Mouse (Mus musculus) stomach, postnatal 0 days (tissue): Measurements from ENCODE around the gene Stx2. TPM values are rescaled to one million over a fixed set of nuclear protein-coding genes. Genes with fewer than 3 reads are reported as not detected.

ENCODE experiments used
- ATAC-seq: fragments of 200-750 bp; cut with Nextera tagmentation; 2 replicates; pipeline ENCODE4 v1.8.0; 2017; ENCODE audit not compliant: low FRiP score, low TSS enrichment
- DNase-seq: peaks from one replicate; pipeline ENCODE4 v3.0.0-alpha.2; 2016; ENCODE audit warnings: low spot score
- H3K27ac ChIP-seq: fragments of 300-500 bp; sonication (generic); replicated peaks from 2 replicates; pipeline ENCODE4 v1.5.1; 2014; ENCODE audit warnings: mild to moderate bottlenecking, control low read depth
- H3K27me3 ChIP-seq: fragments of 300-500 bp; sonication (generic); 2 replicates; pipeline ENCODE4 v1.6.1; 2014; ENCODE audit warnings: low read length; ENCODE audit not compliant: control insufficient read depth, insufficient read depth
- H3K36me3 ChIP-seq: fragments of 300-500 bp; sonication (generic); 2 replicates; pipeline ENCODE4 v1.6.1; 2014; ENCODE audit warnings: low read length, mixed read lengths; ENCODE audit not compliant: control insufficient read depth, insufficient read depth
- H3K4me1 ChIP-seq: fragments of 300-500 bp; sonication (generic); replicated peaks from 2 replicates; pipeline ENCODE4 v1.6.1; 2014; ENCODE audit warnings: antibody characterized with exemption; ENCODE audit not compliant: control insufficient read depth, insufficient read depth
- H3K4me2 ChIP-seq: fragments of 300-500 bp; sonication (generic); replicated peaks from 2 replicates; pipeline ENCODE4 v1.6.1; 2014; ENCODE audit warnings: low read depth, mild to moderate bottlenecking, control low read depth, moderate library complexity
- H3K4me3 ChIP-seq: fragments of 300-500 bp; sonication (generic); 2 replicates; pipeline ENCODE4 v1.5.1; 2014; ENCODE audit warnings: low read depth, low read length, control low read depth
- H3K9ac ChIP-seq: fragments of 300-500 bp; sonication (generic); 2 replicates; pipeline ENCODE4 v1.6.1; 2014; ENCODE audit warnings: mild to moderate bottlenecking, low read length, control low read depth, mixed read lengths
- H3K9me3 ChIP-seq: fragments of 300-500 bp; sonication (generic); 2 replicates; pipeline ENCODE4 v1.6.1; 2016; ENCODE audit warnings: low read length; ENCODE audit not compliant: control insufficient read depth
- CTCF ChIP-seq: IDR thresholded peaks from 2 replicates; pipeline ENCODE4 v1.5.1; 2016; ENCODE audit warnings: antibody characterized with exemption, low read depth, mild to moderate bottlenecking, moderate library complexity
- EP300 ChIP-seq: optimal IDR thresholded peaks from 2 replicates; pipeline ENCODE3; 2016; ENCODE audit warnings: antibody characterized with exemption
- WGBS: fragments of 180-500 bp; shearing (Covaris S2); extraction: QIAGEN DNeasy Blood & Tissue Kit; methylation state at CpG from one replicate; pipeline ENCODE4 v1.1.7; 2014; 5-methylcytosine and 5-hydroxymethylcytosine counted together
- polyA plus RNA-seq: library from polyadenylated mRNA; unstranded; fragments of >200 nt; fragmentation: Nextera tagmentation; extraction: Ambion mirVana; gene quantifications from 2 replicates; pipeline ENCODE4 v1.2.1, GENCODE M21; 2015

Gene Stx2
- polyA plus RNA-seq, 1 experiment from 2014 or later: 10.9 TPM

DNA sequence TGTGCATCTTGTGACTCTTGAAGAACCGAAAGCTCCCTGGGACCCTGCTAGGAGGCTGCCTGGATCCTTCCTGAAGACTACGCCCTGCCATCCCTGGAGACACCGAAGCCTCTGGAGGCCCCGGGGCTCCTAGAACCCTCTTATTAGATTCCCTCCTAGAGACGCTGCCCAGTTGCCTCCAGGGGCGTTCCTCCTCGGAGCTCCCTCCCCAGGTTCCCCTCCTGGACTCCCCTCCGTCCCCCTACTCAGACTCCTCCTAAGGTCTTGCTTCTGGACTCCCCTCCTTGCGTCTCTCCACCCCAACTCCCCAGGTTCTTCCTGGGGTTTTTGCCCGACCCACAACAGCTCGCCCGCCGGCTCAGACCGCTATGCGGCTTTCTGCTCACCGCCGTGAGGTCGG lies 366 bp downstream of the Stx2 start:
- TF ChIP-seq CTCF (no peak), EP300 (no peak)
- Histone ChIP-seq H3K27me3 (no peaks in the 10 kb centered on the region), H3K36me3 (0 out of 2 replicates have a peak, but pooled peaks cover 3% of the 10 kb centered on the region), H3K4me2 (peak overlapping the region; percentile 76), H3K9me3 (no peaks in the 10 kb centered on the region), H3K27ac (peak overlapping the region; percentile 63), H3K4me1 (peaks cover 3% of the 10 kb centered on the region; the same call in 1 of the 2 replicates), H3K9ac (peak overlapping the region; percentile 73), H3K4me3 (peak overlapping the region; percentile 68)
- DNase-seq (no peak), ATAC-seq (peak; percentile 19)
- WGBS: under 1% methylated on average over 18 of the region's 18 CpGs

DNA sequence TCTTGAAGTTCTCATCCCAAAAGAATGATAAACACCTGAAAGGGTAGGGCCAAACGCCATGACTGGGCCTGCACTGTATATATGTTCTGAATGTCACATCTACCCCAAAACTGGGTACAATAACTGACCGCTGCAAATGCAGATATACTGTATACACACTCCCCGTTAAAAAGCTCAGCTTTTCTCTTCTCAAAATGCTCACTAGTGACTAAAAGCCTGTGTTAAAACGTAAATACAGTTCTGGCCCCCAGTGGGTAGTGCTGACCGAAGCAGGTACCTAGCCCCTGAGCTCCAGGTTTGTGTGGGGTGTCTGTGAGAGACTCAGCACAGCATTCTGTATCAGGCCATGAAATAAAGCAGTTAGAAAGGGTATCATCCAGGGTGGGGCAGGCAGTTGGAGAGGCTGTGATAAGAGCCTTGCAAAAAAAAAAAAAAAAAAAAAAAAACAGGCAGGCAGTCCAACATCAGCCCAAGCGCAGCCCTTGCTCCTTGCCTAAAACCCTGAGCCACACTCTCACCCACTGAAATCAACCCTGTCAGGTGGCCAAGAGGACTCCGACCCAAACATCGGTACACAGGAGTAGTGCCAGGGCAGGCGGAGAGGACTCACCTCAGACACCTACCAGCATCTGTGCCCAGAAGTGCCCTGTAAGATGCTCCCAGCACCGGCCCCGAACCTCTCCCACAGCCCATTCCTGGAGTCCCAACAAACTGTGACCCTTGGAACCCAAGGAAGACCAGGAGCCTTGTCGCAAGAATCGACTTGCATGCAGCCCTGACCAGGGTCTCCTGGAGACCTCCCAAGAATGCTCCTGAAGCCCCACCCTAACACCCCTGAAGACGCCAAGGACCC lies 1.0 kb downstream of the Stx2 start:
- TF ChIP-seq EP300: no peak
- no peak for TF ChIP-seq CTCF
- H3K27me3 ChIP-seq: no peaks in the 10 kb centered on the region
- H3K4me2 ChIP-seq: peak overlapping the region; percentile 76
- 0 out of 2 replicates have a peak, but pooled peaks cover 3% of the 10 kb centered on the region for H3K36me3 ChIP-seq
- WGBS: 48% methylated on average over 14 of the region's 14 CpGs
- H3K27ac ChIP-seq: peak overlapping the region; percentile 63
- H3K9me3 ChIP-seq: no peaks in the 10 kb centered on the region
- ATAC-seq (no peak), DNase-seq (no peak)
- H3K4me3 ChIP-seq: peak overlapping the region; percentile 68
- peak overlapping the region; percentile 73 for H3K9ac ChIP-seq
- H3K4me1 ChIP-seq: peaks cover 3% of the 10 kb centered on the region; the same call in 1 of the 2 replicates

DNA sequence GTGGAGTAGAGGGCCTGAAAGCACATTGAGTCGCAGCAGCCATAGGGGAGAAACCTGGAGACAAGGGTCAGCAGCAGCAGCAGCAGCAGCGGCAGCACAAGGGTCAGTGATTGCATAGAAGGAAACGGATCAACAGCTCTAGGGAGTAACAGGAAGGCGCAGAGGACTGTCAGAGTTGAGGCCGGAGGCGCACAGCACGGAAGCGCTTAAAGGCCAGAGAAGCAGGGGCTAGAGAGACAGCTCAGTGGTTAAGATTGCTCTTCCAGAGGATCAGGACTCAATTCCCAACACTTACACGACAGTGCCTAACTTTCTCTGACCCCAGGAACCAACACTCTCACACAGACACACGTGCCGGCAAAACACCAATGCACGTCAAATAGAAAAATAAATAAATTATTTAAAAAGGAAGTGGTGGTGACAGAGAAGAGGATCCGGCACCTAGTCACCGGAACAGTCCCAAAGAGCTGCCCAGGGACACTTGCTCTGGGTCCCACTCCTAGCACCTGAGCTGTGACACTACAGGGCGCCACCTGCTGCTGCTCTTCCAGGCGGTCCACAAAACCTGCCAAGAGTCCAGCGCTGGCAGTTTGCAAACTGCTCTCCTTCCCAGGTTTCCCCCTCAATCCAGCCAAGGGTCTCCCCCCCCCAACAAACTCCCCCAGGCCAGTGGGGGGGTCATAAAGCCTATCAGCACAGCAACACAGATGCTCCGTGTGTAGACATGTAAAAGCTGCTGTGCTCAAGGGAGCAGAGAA lies 2.2 kb downstream of the Stx2 start:
- Histone ChIP-seq H3K27me3 (no peaks in the 10 kb centered on the region), H3K4me1 (peaks cover 3% of the 10 kb centered on the region; the same call in 1 of the 2 replicates), H3K4me3 (no peak overlapping the region), H3K9ac (no peak overlapping the region), H3K4me2 (0 out of 2 replicates have a peak overlapping the region, but pooled peaks have one; percentile 3), H3K27ac (no peak overlapping the region), H3K36me3 (0 out of 2 replicates have a peak, but pooled peaks cover 3% of the 10 kb centered on the region), H3K9me3 (no peaks in the 10 kb centered on the region)
- TF ChIP-seq CTCF (no peak), EP300 (no peak)
- ATAC-seq: no peak
- WGBS: 79% methylated on average over 18 of the region's 18 CpGs
- DNase-seq: no peak

- no peaks in the 10 kb centered on the region for H3K9me3 ChIP-seq
- DNase-seq: no peak
- H3K4me1 ChIP-seq: peaks cover 3% of the 10 kb centered on the region; the same call in 1 of the 2 replicates
- H3K9ac ChIP-seq: no peak overlapping the region
- ATAC-seq: no peak
- H3K4me2 ChIP-seq: no peak overlapping the region
- WGBS: 79% methylated on average over 3 of the region's 3 CpGs
- TF ChIP-seq EP300 (no peak), CTCF (no peak)
- H3K27me3 ChIP-seq: no peaks in the 10 kb centered on the region
- H3K36me3 ChIP-seq: 0 out of 2 replicates have a peak, but pooled peaks cover 3% of the 10 kb centered on the region
- no peak overlapping the region for H3K27ac ChIP-seq
- H3K4me3 ChIP-seq: no peak overlapping the region
Observed at GRCm38 (mm10) chr5:129005416-129005815, 3.0 kb downstream of the Stx2 start.

GRCm38 (mm10) chr5:129002571-129003011 lies 5.8 kb downstream of the Stx2 start:
- H3K27me3 ChIP-seq: no peaks in the 10 kb centered on the region
- H3K9me3 ChIP-seq: no peaks in the 10 kb centered on the region
- TF ChIP-seq EP300 (no peak), CTCF (no peak)
- WGBS: 45% methylated on average over 14 of the region's 14 CpGs
- H3K4me1 ChIP-seq: no peaks in the 10 kb centered on the region; the same call in 1 of the 2 replicates
- ATAC-seq (peak; percentile 36; the same call in 1 of the 2 replicates), DNase-seq (no peak)
- peak overlapping the region; percentile 58; the same call in 1 of the 2 replicates for H3K27ac ChIP-seq
- H3K4me2 ChIP-seq: no peak overlapping the region
- H3K9ac ChIP-seq: no peak overlapping the region
- H3K4me3 ChIP-seq: no peak overlapping the region
- H3K36me3 ChIP-seq: 0 out of 2 replicates have a peak, but pooled peaks cover 3% of the 10 kb centered on the region
